8 mouse cellular contexts compared by ENCODE assay signal in genomic region chr14:55577871-55578667, GRCm38 (mm10). TPM values are rescaled to one million over a fixed set of nuclear protein-coding genes. Genes with fewer than 3 reads are reported as not detected.
A peak's percentile ranks its signal among the peaks of the same experiment; 100 is the strongest.
DNase-seq lines count a peak whose midpoint lies in the region; ATAC-seq lines count a peak whose summit lies in the region.

Gene Psme1, plus strand, starts transcription at chr14:55578123.

- peak; percentile 78 for ATAC-seq in megakaryocyte-erythroid progenitor cell, adult 5-6 weeks (replicated peaks; ENCODE audit: low FRiP score, low TSS enrichment, poor library complexity, severe bottlenecking)

- intact Hi-C loops in left cerebral cortex, postnatal 14 days (cut with DNase I), result no loop called here

- peak; percentile 87 for DNase-seq in ZHBTc4 (ENCODE audit: low read depth, low spot score)
- peak; percentile 86 for DNase-seq in embryo, embryonic 10 days (ENCODE audit: low spot score)
- DNase-seq in gastrocnemius, postnatal 10 days, result peak; percentile 71
- DNase-seq in induced T-regulatory cell, adult 2 months (ENCODE audit: low read depth), result peak; percentile 92
- DNase-seq in left cerebral cortex, postnatal 14 days (ENCODE audit: low spot score in 2 of 2), result peak; percentile 67 to 75
- peak; percentile 51 to 53 for DNase-seq in right cerebral cortex, postnatal 36 days (ENCODE audit: low spot score in 2 of 2)
- peak; percentile 82 for DNase-seq in urinary bladder, postnatal 4 days (ENCODE audit: low spot score in 2 of 2)

RNA-seq across cellular contexts. Expression of gene Psme1, which starts in this region (rescaled TPM):
- total RNA-seq in gastrocnemius, postnatal 10 days (2021), result 10 to 100 TPM; 56.3 to 58.7 TPM
- 10 to 100 TPM; 44.9 to 56.5 TPM for total RNA-seq in left cerebral cortex, postnatal 14 days (2021)
- total RNA-seq in megakaryocyte-erythroid progenitor cell, adult 5-6 weeks (2014; fragmentation: Nextera tagmentation), result 311 and 359 TPM in 2 replicates
- 249 and 300 TPM in 2 replicates for total RNA-seq in megakaryocyte-erythroid progenitor cell, adult 5-6 weeks (2017)

Comparison
In these comparisons a context has a peak if more than half of its experiments do, and no peak if none do; other contexts are left out.
1. Peak in every context shown above with its lines: DNase-seq and ATAC-seq.
2. RNA of gene Psme1 (total RNA-seq): 249 to 359 TPM in megakaryocyte-erythroid progenitor cell, adult 5-6 weeks; 56.3 to 58.7 TPM in gastrocnemius, postnatal 10 days and 44.9 to 56.5 TPM in left cerebral cortex, postnatal 14 days; every median in the first group is over 4 times any median in the second.